Mouse (Mus musculus) E14TG2a.4 (cell line): ENCODE measurements around the gene Jph3.

ENCODE experiments used
- CTCF ChIP-seq: conservative IDR thresholded peaks from 2 replicates; pipeline ENCODE4 v1.5.1; 2014; ENCODE audit warnings: low read length
- NANOG ChIP-seq: IDR thresholded peaks from 2 replicates; pipeline ENCODE4 v1.6.1; 2014; ENCODE audit warnings: borderline replicate concordance, low read length, mixed read lengths
- POU5F1 ChIP-seq: IDR thresholded peaks from 2 replicates; pipeline ENCODE4 v1.6.1; 2014; ENCODE audit warnings: low read length, borderline replicate concordance

- TF ChIP-seq CTCF (no peak), POU5F1 (no peak), NANOG (no peak)
These were observed 48.5 kb upstream of the Jph3 start for GRCm38 (mm10) chr8:121680896-121681295.
